Mouse (Mus musculus) kidney, postnatal 10 days (tissue): ENCODE measurements around the gene Dcaf8.

Experiments
- DNase-seq: peaks from one replicate; pipeline ENCODE4 v3.0.0; 2021; ENCODE audit warnings: mixed read lengths

The Dcaf8 gene

DNA sequence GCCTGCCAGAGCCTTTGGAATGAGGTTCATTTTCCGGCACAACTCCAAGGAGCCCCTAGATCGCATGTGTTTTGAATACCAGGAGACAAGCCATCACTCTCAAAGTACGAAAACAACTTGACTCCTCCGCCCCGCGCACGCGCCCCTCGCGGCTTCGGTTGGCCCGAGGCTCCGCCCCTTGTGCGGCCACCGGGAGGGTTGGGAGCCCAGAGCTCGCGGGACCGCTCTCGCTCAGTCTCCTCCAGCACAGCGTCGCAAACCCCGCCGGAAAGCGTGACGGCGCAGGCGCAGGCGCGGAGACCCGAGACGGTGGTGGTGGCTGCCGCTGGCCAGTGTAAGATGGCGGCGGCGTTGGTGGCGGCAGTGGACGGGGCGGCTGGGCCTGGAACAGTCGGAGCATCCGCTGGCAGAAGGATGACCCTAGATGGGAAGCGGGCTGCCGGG, at the start of gene Dcaf8:
Gene Dcaf8, plus strand, starts transcription at position 250 of the 444 bp plus-strand sequence.
- DNase-seq, result peak; percentile 98

GRCm38 (mm10) chr1:172099325-172100033, 48.4 kb upstream of the Dcaf8 start:
- DNase-seq, result peak; percentile 83

DNA sequence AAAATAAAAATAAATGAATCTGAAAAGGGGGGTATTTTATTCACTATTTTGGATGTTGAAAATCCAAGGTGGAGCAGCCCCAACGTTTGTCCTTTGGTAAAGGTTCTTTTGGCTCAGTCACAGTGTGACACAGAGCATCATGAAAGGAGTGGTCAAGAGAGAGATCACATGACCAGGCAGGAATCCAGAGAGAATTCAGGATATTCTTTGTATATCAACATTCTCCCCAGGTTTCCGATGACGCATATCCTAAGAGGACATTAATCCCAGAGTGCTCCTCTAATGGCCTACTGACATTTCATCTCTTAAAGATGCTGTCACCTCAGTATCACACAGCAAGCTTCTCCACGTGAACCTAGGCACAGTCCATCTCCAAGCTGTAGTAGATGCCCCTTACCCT, 44.3 kb upstream of the Dcaf8 start:
- DNase-seq, result no peak

DNA sequence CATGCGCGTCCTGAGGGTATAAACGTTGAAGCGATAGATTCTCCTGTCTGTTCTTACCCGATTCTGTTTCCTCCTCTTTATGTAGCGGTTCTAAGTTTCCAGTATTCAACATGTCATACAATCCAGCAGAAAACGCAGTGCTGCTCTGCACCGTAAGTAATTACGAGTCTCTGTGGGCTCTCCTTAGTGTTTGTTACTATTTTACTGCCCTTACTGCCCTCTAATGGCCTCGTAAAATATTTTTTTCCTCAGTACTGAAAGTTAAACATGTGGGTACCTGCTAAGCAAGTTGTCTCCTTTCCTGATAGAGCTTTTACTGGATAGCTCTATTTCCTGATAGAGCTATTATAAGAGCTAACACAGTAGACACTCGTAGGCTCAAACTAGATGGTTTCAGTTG, 42.8 kb upstream of the Dcaf8 start:
- no peak for DNase-seq

DNA sequence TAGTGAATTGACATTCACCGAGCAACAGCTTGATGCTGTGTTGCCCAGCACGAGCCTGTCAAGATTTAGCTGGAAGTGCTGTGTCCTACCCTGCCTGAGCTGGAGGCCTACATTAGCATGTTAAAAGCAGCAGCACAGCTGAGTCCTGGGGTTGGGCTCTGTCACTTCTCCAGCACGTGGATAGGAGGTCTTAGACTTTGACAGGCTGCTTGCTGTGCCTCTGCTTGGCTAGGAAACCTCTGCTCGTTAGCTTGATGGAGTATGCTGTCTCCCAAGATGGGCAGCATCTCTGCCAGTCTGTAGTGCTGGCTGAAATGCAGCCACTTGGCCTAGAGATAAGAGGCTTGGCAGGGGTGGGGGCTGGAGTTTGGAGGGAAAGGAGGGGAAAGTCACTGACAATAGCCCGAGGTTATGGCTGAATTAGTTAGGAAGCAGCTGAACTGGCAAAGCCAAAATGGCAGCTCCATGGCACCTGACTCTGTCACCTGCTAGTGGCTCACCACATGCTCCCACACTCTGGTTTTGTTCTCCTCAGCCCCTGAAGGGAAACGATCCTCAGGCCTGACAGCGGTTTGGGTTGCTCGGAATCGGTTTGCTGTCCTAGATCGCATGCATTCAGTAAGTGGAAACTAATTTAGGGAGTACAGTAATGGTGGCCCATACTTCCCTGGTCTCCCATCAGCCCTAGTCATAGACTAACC, 40.0 kb upstream of the Dcaf8 start:
- DNase-seq, result no peak

GRCm38 (mm10) chr1:172116948-172117347, 30.9 kb upstream of the Dcaf8 start:
- DNase-seq, result no peak

DNA sequence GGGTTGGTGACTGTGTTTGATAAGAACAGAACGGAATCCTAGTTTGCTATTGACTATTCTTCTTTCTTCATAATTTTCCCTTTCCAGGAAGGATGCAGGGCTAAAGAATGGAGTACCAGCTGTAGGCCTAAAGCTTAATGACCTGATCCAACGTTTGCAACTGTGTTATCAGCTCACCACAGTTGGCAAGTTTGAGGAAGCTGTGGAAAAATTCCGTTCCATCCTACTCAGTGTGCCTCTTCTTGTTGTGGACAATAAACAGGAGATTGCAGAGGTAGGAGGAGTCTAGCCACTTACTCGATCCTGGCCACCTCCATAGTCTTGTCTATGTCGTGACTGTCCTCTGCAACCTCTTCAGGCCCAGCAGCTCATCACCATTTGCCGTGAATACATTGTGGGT, 28.8 kb upstream of the Dcaf8 start:
- no peak for DNase-seq

- DNase-seq, result peak; percentile 57
These were observed 28.2 kb upstream of the Dcaf8 start for GRCm38 (mm10) chr1:172119720-172120119.

GRCm38 (mm10) chr1:172122671-172123070, 25.2 kb upstream of the Dcaf8 start:
- DNase-seq, result no peak

DNA sequence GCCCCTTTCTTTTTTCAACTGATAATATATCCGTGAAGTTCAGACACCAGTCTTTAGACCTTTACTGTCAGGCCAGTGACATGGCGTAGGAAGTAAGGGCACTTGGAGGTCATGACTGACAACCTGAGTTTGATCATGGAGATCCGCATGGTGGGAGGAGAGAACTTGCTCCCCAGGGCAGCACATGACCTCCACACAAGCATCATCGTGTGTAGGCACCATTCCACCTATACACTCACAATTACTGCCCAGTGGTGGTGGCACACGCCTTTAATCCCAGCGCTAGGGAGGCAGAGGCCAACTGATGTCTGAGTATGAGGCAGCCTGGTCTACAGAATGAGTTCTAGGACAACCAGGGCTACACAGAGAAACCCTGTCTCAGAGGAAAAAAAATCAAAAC, 23.3 kb upstream of the Dcaf8 start:
- no peak for DNase-seq

DNA sequence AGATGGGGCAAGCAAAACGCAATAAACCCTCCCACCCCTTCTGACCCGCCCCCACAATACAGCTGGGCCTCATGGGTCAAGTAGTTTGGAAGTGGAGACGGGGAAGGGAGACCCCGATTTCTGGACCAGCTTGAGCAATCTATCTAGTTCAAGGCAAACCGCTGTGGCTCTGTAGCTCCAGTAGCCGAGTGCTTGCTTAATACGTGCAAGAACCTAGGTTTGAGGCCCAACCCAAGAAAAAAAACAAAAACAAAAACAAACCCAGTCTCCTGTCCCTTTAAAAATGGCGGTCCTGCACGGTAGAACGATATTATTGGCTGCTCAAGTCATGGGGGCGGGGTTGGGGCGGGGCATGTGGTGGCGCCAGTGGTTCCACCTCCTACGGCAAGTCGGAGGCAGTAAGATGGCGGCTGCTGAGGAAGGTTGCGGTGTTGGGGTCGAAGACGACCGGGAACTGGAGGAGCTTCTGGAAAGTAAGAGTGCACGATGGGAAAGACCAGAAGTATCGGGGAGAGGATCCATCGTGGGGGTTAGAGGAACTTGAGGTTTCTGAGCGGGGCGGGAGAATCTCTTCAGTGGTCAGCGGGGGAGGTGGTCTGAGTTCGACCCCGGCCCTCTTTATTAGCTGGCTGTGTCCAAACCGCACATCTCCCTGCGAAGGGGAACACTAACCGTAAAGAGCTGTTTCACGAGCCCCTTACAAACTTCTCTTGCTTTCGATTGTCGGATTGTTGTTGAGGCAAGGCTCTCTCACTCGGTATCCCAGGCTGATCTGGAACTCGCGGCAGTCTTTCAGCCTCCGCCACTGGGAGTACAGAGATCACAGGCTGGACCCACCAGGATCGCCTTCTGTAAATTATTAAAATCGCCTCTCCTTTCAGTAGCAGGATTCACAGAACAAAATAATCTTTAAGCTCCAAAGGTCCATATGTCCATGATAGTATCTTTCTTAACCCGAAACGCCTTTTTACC, 21.2 kb upstream of the Dcaf8 start, which contains the start of gene Pex19:
Gene Pex19, plus strand, starts transcription at position 380 of the 972 bp plus-strand sequence.
- DNase-seq, result peak; percentile 89

- no peak for DNase-seq
These were observed 20.4 kb upstream of the Dcaf8 start for GRCm38 (mm10) chr1:172127487-172127886.

DNA sequence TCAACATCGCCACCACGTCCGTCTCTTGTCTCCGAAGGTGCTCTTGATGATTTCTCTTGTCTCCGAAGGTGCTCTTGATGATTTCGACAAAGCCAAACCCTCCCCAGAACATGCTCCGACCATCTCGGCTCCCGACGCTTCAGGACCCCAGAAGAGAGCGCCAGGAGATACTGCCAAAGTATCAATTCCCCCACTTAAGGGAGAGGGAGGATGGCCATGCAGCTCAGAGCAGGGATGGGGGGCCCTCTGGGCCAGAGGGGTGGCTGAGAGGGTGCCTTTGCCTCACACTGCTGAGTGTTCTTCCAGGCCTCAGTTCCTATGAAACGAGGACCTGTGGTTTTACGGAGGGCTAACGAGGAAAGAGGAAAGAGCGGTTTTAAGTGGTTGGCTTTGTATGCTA, 19.3 kb upstream of the Dcaf8 start:
- DNase-seq, result no peak

GRCm38 (mm10) chr1:172129108-172129507, 18.8 kb upstream of the Dcaf8 start:
- DNase-seq, result peak; percentile 50

DNA sequence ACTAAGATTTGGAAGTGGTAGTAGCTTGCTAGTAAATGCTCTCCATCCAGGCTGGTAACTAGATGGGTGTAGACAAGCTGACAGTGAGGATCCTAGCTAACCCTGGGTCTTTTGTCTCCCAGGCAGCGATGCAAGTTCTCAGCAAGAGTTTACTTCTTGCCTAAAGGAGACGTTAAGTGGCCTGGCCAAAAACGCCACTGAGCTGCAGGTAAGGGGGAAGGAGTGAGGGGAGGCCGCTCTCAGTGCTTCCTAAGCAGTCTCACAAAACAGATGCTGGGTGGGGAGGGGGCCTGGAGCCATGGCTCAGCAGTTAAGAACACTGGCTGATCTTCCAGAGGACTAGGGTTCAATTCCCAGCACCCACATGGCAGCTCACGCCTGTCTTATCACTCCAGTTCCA, 18.1 kb upstream of the Dcaf8 start:
- no peak for DNase-seq

DNA sequence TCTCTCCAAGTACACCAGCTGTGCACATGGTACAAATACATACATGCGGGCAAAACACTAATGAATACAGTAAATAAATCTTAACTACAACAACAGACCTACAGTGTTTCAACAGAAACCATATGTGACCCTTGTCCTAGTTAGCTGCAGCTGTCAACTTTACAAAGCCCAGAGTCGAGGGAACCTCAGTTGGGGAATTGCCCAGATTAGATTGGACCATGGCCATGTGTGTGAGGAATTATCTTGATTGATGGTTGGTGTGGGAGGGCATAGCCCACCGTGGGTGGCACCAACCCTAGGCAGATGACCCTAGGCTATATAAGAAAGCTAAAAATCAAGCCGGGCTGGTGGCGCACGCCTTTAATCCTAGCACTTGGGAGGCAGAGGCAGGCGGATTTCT, 15.6 kb upstream of the Dcaf8 start:
- no peak for DNase-seq

GRCm38 (mm10) chr1:172133535-172133934, 14.3 kb upstream of the Dcaf8 start:
- DNase-seq, result peak; percentile 52

GRCm38 (mm10) chr1:172134072-172134471, 13.8 kb upstream of the Dcaf8 start:
- no peak for DNase-seq

DNA sequence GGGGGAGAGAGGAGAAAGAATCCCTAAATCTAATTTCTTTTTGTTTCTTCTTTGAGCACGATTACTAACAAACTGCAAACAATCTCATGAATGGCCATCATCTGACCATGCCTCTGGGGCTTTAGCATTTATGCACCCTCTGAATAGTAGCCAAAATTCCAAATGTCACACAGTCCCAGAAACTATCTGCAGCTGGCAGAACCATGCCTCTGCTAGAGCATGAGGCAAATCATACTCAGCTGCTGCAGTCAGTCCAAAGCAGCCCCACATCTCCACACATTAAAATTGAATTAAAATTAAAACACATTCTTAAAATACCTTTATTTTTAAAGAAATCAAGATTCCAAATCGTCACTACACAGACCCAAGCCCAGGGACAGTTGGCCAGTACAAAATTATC, 7.7 kb upstream of the Dcaf8 start:
- no peak for DNase-seq

DNA sequence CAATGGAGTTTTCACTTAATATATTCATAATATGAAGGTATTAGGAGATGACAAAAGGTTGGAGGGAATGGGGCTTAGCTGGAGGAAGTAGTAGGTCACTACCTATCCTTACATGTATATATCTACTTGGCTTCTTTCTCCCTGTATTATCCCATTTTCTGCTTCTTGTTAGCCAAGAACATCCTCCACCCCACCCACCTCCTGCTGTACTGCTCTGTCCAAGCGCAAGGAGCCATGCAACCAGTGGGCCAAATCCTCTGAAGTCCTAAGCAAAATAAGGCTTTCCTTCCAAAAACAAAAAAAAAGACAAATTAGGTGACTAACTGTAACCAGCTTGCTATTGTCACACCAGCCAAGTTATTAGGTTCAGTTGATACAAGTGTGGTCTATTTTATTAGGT, 7.1 kb upstream of the Dcaf8 start:
- DNase-seq, result no peak

GRCm38 (mm10) chr1:172141529-172141928, 6.4 kb upstream of the Dcaf8 start:
- DNase-seq, result no peak

DNA sequence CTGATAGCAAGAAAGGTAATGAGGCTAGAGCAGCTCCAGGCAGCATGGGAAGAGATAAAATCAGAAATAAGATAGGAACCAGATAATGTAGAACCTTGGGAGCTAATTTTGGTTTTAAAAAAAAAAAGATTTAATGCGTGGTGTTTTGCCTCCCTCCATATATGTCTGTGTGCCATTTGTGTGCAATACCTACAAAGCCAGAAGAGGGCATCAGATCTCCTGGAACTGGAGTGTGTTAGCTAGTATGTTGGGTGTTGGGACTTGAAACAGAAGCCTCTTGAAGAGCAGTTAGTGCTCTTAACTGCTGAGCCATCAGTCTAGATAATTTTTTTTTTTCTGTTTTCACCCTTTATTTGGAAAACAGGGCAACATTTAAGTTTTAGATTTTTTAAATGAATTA, 4.3 kb upstream of the Dcaf8 start:
- peak; percentile 72 for DNase-seq

DNA sequence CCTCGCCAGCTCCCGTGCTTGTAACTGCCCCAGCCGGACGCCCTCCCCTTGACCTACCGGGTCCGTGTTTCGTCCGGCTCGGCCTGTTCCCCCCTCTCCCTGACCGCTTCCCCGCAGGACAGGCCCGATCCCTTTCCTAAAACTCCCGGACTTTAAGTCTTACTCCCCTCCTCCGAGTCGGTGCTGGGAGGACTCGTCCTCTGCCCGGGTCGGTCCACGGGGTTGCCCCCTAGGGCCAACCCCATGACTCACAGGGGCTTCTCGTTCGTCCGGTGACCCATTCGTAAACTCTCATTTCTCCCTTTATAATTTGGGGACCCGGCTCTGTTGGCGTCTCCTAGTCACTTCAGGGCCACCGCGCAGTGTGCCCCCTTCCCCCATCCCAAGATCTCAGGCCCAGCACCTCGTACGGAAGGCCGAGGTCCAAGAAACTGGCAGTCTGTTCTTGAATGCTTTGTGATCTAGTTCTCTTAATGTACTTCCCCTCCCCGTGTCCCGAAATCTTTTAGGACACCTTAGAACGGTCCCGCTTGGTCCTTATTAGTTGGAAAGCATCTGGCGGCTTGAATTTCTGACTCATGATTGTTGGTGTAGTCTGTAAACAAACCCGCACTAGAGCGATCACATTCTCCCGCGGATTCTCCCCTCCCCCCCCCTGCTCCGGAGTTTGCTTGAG, 533 bp downstream of the Dcaf8 start:
- peak; percentile 72 for DNase-seq
